In the genomic region with DNA sequence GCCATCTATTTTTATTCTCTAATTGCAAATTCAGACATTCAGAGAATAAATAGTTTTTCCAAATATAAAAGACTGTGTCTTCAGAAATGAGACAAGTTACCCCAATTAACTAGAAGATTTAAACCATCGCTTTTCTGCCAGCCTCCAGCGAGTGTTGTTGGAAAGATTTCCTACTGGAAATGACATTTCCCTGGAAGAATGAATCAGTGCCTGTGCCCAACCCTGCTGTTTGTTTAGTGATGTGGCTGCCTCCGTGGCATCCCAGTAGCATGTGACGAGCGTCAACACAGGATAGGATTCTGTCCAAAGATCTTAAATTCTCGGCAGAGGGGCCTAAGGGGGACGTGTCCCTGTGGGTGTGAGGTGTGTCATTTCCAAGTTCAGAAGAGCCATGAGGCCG, we compare ENCODE assay signal across 20 mouse cellular contexts. TPM values are rescaled to one million over a fixed set of nuclear protein-coding genes. Genes with fewer than 3 reads are reported as not detected.
DNase-seq lines count a peak whose midpoint lies in the region; ATAC-seq and TF ChIP-seq lines count a peak whose summit lies in the region.
"Had no signal": no experiment of that assay in that cellular context is flagged by ENCODE, and none has a peak within 500 bp of the region (broad histone marks: within the 10 kb centered on the region; RNA-seq: fewer than 3 reads in every experiment).

No protein-coding gene starts in this region.

- no peak overlapping the region for H3K9ac ChIP-seq in forebrain, postnatal 0 days
- H3K9ac ChIP-seq in forebrain, embryonic 12.5 days, result no peak overlapping the region
- H3K9ac ChIP-seq in lung, postnatal 0 days (replicated peaks; ENCODE audit: low read depth), result no peak overlapping the region
- H3K9ac ChIP-seq: embryonic facial prominence, embryonic 13.5 days; heart, embryonic 13.5 days; hindbrain, embryonic 13.5 days had no signal

- H3K27ac ChIP-seq in forebrain, postnatal 0 days (ENCODE audit: low read depth, low read length), result peak overlapping the region; percentile 67
- H3K27ac ChIP-seq in forebrain, embryonic 12.5 days, result no peak overlapping the region
- H3K27ac ChIP-seq in lung, postnatal 0 days (ENCODE audit: low read length), result no peak overlapping the region
- H3K27ac ChIP-seq: embryonic facial prominence, embryonic 13.5 days; gastrocnemius, adult 2 months; heart, embryonic 13.5 days; hindbrain, embryonic 13.5 days; hindbrain, postnatal 0 days had no signal

- WGBS in forebrain, postnatal 0 days, result 42% methylated on average over 8 of the region's 8 CpGs
- WGBS in forebrain, embryonic 12.5 days, result 91% methylated on average over 8 of the region's 8 CpGs
- 75% methylated on average over 8 of the region's 8 CpGs for WGBS in lung, postnatal 0 days

- no peak for TF ChIP-seq EP300 in lung, postnatal 0 days (IDR thresholded peaks at IDR 0.05)

- peak; percentile 84 for ATAC-seq in forebrain, postnatal 0 days
- ATAC-seq in forebrain, embryonic 12.5 days (ENCODE audit: low FRiP score), result no peak
- 0 out of 2 replicates have a peak, but pooled peaks have one; percentile 8 for ATAC-seq in lung, postnatal 0 days
- ATAC-seq: hindbrain, postnatal 0 days had no signal

- peak; percentile 79 for DNase-seq in forebrain, postnatal 0 days
- DNase-seq in lung, postnatal 0 days (ENCODE audit: low spot score), result no peak
- DNase-seq in lung, postnatal 25 days (ENCODE audit: low spot score), result no peak
- DNase-seq in right cerebral cortex, postnatal 10 days (ENCODE audit: low spot score in 2 of 2), result peak; percentile 57 to 61
- no peak for DNase-seq in right cerebral cortex, postnatal 25 days
- peak; percentile 39 for DNase-seq in telencephalon, adult 2 months (ENCODE audit: low read depth, low spot score)
- no peak for DNase-seq in kidney, adult 9 months
- DNase-seq: adrenal gland, adult 2 months; adrenal gland, postnatal 25 days; cerebellum, adult 18-20 months; cerebellum, adult 9-11 months; cerebellum, postnatal 36 days; gastrocnemius, adult 2 months; gastrocnemius, postnatal 25 days; heart, postnatal 4 days had no signal

- H3K36me3 ChIP-seq in forebrain, postnatal 0 days (ENCODE audit: insufficient read depth), result peaks cover 34% of the 10 kb centered on the region
- H3K36me3 ChIP-seq in forebrain, embryonic 12.5 days (replicated peaks), result peaks cover 98% of the 10 kb centered on the region
- H3K36me3 ChIP-seq in lung, postnatal 0 days (ENCODE audit: insufficient read depth, low read length), result peaks cover 53% of the 10 kb centered on the region

- H3K4me1 ChIP-seq in forebrain, postnatal 0 days (ENCODE audit: insufficient read depth), result 0 out of 2 replicates have a peak, but pooled peaks cover 4% of the 10 kb centered on the region
- H3K4me1 ChIP-seq in forebrain, embryonic 12.5 days, result no peaks in the 10 kb centered on the region
- H3K4me1 ChIP-seq in lung, postnatal 0 days (ENCODE audit: insufficient read depth, low read depth, low read length), result no peaks in the 10 kb centered on the region
- H3K4me1 ChIP-seq: embryonic facial prominence, embryonic 13.5 days; heart, embryonic 13.5 days; hindbrain, embryonic 13.5 days had no signal

- TF ChIP-seq CTCF in forebrain, postnatal 0 days (IDR thresholded peaks at IDR 0.05; ENCODE audit: low read depth), result no peak
- no peak for TF ChIP-seq CTCF in lung, postnatal 0 days (IDR thresholded peaks at IDR 0.05)

- H3K9me3 ChIP-seq in forebrain, postnatal 0 days (ENCODE audit: low read length), result no peaks in the 10 kb centered on the region
- no peaks in the 10 kb centered on the region for H3K9me3 ChIP-seq in forebrain, embryonic 12.5 days
- H3K9me3 ChIP-seq in lung, postnatal 0 days (ENCODE audit: low read length), result no peaks in the 10 kb centered on the region
- H3K9me3 ChIP-seq: embryonic facial prominence, embryonic 13.5 days; heart, embryonic 13.5 days; hindbrain, embryonic 13.5 days had no signal

- H3K27me3 ChIP-seq in forebrain, postnatal 0 days (ENCODE audit: insufficient read depth, low read length), result no peaks in the 10 kb centered on the region
- H3K27me3 ChIP-seq in forebrain, embryonic 12.5 days, result no peaks in the 10 kb centered on the region
- no peaks in the 10 kb centered on the region for H3K27me3 ChIP-seq in lung, postnatal 0 days (replicated peaks; ENCODE audit: insufficient read depth, low read length)
- H3K27me3 ChIP-seq: embryonic facial prominence, embryonic 13.5 days; heart, embryonic 13.5 days; hindbrain, embryonic 13.5 days had no signal

- no peak overlapping the region for H3K4me3 ChIP-seq in forebrain, postnatal 0 days (ENCODE audit: low read depth, low read length)
- no peak overlapping the region for H3K4me3 ChIP-seq in forebrain, embryonic 12.5 days (replicated peaks)
- H3K4me3 ChIP-seq in lung, postnatal 0 days (ENCODE audit: low read depth, low read length), result no peak overlapping the region
- H3K4me3 ChIP-seq: embryonic facial prominence, embryonic 13.5 days; gastrocnemius, adult 2 months; heart, embryonic 13.5 days; hindbrain, embryonic 13.5 days had no signal

- no peak overlapping the region for H3K4me2 ChIP-seq in forebrain, postnatal 0 days (ENCODE audit: low read depth)
- H3K4me2 ChIP-seq in forebrain, embryonic 12.5 days, result no peak overlapping the region
- H3K4me2 ChIP-seq in lung, postnatal 0 days (replicated peaks; ENCODE audit: low read depth, low read length), result no peak overlapping the region
- H3K4me2 ChIP-seq: embryonic facial prominence, embryonic 13.5 days; heart, embryonic 13.5 days; hindbrain, embryonic 13.5 days had no signal

RNA-seq across cellular contexts. Expression of a gene that starts 40.8 kb away (rescaled TPM):
- total RNA-seq in forebrain, postnatal 0 days (2014; rRNA removed), result 38.1 and 38.2 TPM in 2 replicates
- 13.1 and 19.1 TPM in 2 replicates for polyA plus RNA-seq in forebrain, postnatal 0 days (2015; fragmentation: Nextera tagmentation; extraction: Ambion mirVana)
- polyA plus RNA-seq in forebrain, embryonic 12.5 days (2016; fragmentation: Nextera tagmentation; extraction: Ambion mirVana), result 2.8 and 3.7 TPM in 2 replicates
- 36.2 and 36.8 TPM in 2 replicates for polyA plus RNA-seq in lung, postnatal 0 days (2015; fragmentation: Nextera tagmentation; extraction: Ambion mirVana)

Comparison
In these comparisons a context has a peak if more than half of its experiments do, and no peak if none do; other contexts are left out.
1. DNase-seq: peak in forebrain, postnatal 0 days (single experiment), right cerebral cortex, postnatal 10 days (2 of 2) and telencephalon, adult 2 months (single experiment); none in lung, postnatal 0 days (single experiment), lung, postnatal 25 days (single experiment), right cerebral cortex, postnatal 25 days (single experiment) and kidney, adult 9 months (single experiment).